Mouse (Mus musculus): ENCODE results near the gene Abcg1.

- TF ChIP-seq CTCF (IDR thresholded peaks at IDR 0.05; ENCODE audit: control insufficient read depth, insufficient read depth, insufficient replicate concordance, low read depth, low read length) (no peak), POLR2A (IDR thresholded peaks at IDR 0.05; ENCODE audit: control insufficient read depth, low read depth, low read length) (no peak)
These were observed 28.1 kb upstream of the Abcg1 start for GRCm38 (mm10) chr17:31029407-31029806.

Measured in testis, adult 2 months (tissue).